Mouse (Mus musculus): ENCODE data around the gene Fanci. TPM values are rescaled to one million over a fixed set of nuclear protein-coding genes. Genes with fewer than 3 reads are reported as not detected.

Fanci gene
- total and polyA plus RNA-seq, 2 experiments from 2014 or later, result 1.4 to 2.1 TPM

- Histone ChIP-seq H3K27ac (ENCODE audit: low read depth, low read length) (no peak overlapping the region), H3K27me3 (ENCODE audit: insufficient read depth, low read length) (no peaks in the 10 kb centered on the region), H3K36me3 (ENCODE audit: insufficient read depth) (no peaks in the 10 kb centered on the region), H3K9me3 (ENCODE audit: low read length) (no peaks in the 10 kb centered on the region), H3K9ac (no peak overlapping the region), H3K4me2 (ENCODE audit: low read depth) (no peak overlapping the region), H3K4me3 (ENCODE audit: low read depth, low read length) (no peak overlapping the region), H3K4me1 (ENCODE audit: insufficient read depth) (peaks cover 6% of the 10 kb centered on the region; the same call in 1 of the 2 replicates)
- DNase-seq (no peak), ATAC-seq (no peak)
- no peak for TF ChIP-seq CTCF (IDR thresholded peaks at IDR 0.05; ENCODE audit: low read depth)
- 83% methylated on average over 5 of the region's 5 CpGs for WGBS
These were observed 78.0 kb downstream of the Fanci start for GRCm38 (mm10) chr7:79469766-79470165.

GRCm38 (mm10) chr7:79470718-79471117 lies 79.0 kb downstream of the Fanci start:
- Histone ChIP-seq H3K4me3 (ENCODE audit: low read depth, low read length) (no peak overlapping the region), H3K9ac (no peak overlapping the region), H3K4me1 (ENCODE audit: insufficient read depth) (no peaks in the 10 kb centered on the region), H3K36me3 (ENCODE audit: insufficient read depth) (no peaks in the 10 kb centered on the region), H3K9me3 (ENCODE audit: low read length) (no peaks in the 10 kb centered on the region), H3K4me2 (ENCODE audit: low read depth) (no peak overlapping the region), H3K27me3 (ENCODE audit: insufficient read depth, low read length) (no peaks in the 10 kb centered on the region), H3K27ac (ENCODE audit: low read depth, low read length) (no peak overlapping the region)
- 69% methylated on average over 3 of the region's 3 CpGs for WGBS
- ATAC-seq (no peak), DNase-seq (no peak)
- no peak for TF ChIP-seq CTCF (IDR thresholded peaks at IDR 0.05; ENCODE audit: low read depth)

GRCm38 (mm10) chr7:79471436-79471835 lies 79.7 kb downstream of the Fanci start:
- Histone ChIP-seq H3K4me2 (ENCODE audit: low read depth) (no peak overlapping the region), H3K4me3 (ENCODE audit: low read depth, low read length) (no peak overlapping the region), H3K9me3 (ENCODE audit: low read length) (no peaks in the 10 kb centered on the region), H3K27me3 (ENCODE audit: insufficient read depth, low read length) (no peaks in the 10 kb centered on the region), H3K4me1 (ENCODE audit: insufficient read depth) (no peaks in the 10 kb centered on the region), H3K9ac (no peak overlapping the region), H3K27ac (ENCODE audit: low read depth, low read length) (no peak overlapping the region), H3K36me3 (ENCODE audit: insufficient read depth) (no peaks in the 10 kb centered on the region)
- ATAC-seq (no peak), DNase-seq (no peak)
- 65% methylated on average over 7 of the region's 7 CpGs for WGBS
- TF ChIP-seq CTCF (IDR thresholded peaks at IDR 0.05; ENCODE audit: low read depth), result peak; percentile 49

- Histone ChIP-seq H3K4me3 (ENCODE audit: low read depth, low read length) (no peak overlapping the region), H3K9ac (no peak overlapping the region), H3K27me3 (ENCODE audit: insufficient read depth, low read length) (no peaks in the 10 kb centered on the region), H3K4me1 (ENCODE audit: insufficient read depth) (no peaks in the 10 kb centered on the region), H3K27ac (ENCODE audit: low read depth, low read length) (no peak overlapping the region), H3K9me3 (ENCODE audit: low read length) (no peaks in the 10 kb centered on the region), H3K36me3 (ENCODE audit: insufficient read depth) (no peaks in the 10 kb centered on the region), H3K4me2 (ENCODE audit: low read depth) (no peak overlapping the region)
- TF ChIP-seq CTCF (IDR thresholded peaks at IDR 0.05; ENCODE audit: low read depth), result peak; percentile 52
- ATAC-seq, result no peak
- WGBS, result 54% methylated on average over 2 of the region's 2 CpGs
- DNase-seq, result no peak
These were observed 81.1 kb downstream of the Fanci start for GRCm38 (mm10) chr7:79472792-79473191.

- no peak for ATAC-seq
- WGBS, result 89% methylated on average over 9 of the region's 9 CpGs
- TF ChIP-seq CTCF (IDR thresholded peaks at IDR 0.05; ENCODE audit: low read depth), result no peak
These were observed 81.9 kb downstream of the Fanci start for GRCm38 (mm10) chr7:79473496-79474194.

GRCm38 (mm10) chr7:79474831-79475399 lies 83.2 kb downstream of the Fanci start:
- H3K4me2 ChIP-seq (ENCODE audit: low read depth), result no peak overlapping the region
- H3K9me3 ChIP-seq (ENCODE audit: low read length), result no peaks in the 10 kb centered on the region
- WGBS, result 86% methylated on average over 5 of the region's 5 CpGs
- TF ChIP-seq CTCF (IDR thresholded peaks at IDR 0.05; ENCODE audit: low read depth), result no peak
- no peak for ATAC-seq
- H3K4me1 ChIP-seq (ENCODE audit: insufficient read depth), result no peaks in the 10 kb centered on the region
- no peak overlapping the region for H3K27ac ChIP-seq (ENCODE audit: low read depth, low read length)
- no peak overlapping the region for H3K4me3 ChIP-seq (ENCODE audit: low read depth, low read length)
- no peaks in the 10 kb centered on the region for H3K27me3 ChIP-seq (ENCODE audit: insufficient read depth, low read length)
- H3K9ac ChIP-seq, result no peak overlapping the region
- DNase-seq, result no peak
- H3K36me3 ChIP-seq (ENCODE audit: insufficient read depth), result no peaks in the 10 kb centered on the region

More at GRCm38 (mm10) chr7:79473496-79474194, 81.9 kb downstream of the Fanci start:
- Histone ChIP-seq H3K4me1 (ENCODE audit: insufficient read depth) (no peaks in the 10 kb centered on the region), H3K36me3 (ENCODE audit: insufficient read depth) (no peaks in the 10 kb centered on the region), H3K4me3 (ENCODE audit: low read depth, low read length) (no peak overlapping the region), H3K9ac (no peak overlapping the region), H3K27me3 (ENCODE audit: insufficient read depth, low read length) (no peaks in the 10 kb centered on the region), H3K9me3 (ENCODE audit: low read length) (no peaks in the 10 kb centered on the region), H3K27ac (ENCODE audit: low read depth, low read length) (no peak overlapping the region), H3K4me2 (ENCODE audit: low read depth) (no peak overlapping the region)
- no peak for DNase-seq

GRCm38 (mm10) chr7:79486528-79486927 lies 94.8 kb downstream of the Fanci start:
- Histone ChIP-seq H3K36me3 (ENCODE audit: insufficient read depth) (no peaks in the 10 kb centered on the region), H3K4me2 (ENCODE audit: low read depth) (no peak overlapping the region), H3K9ac (no peak overlapping the region), H3K4me1 (ENCODE audit: insufficient read depth) (no peaks in the 10 kb centered on the region), H3K9me3 (ENCODE audit: low read length) (no peaks in the 10 kb centered on the region), H3K4me3 (ENCODE audit: low read depth, low read length) (no peak overlapping the region), H3K27me3 (ENCODE audit: insufficient read depth, low read length) (no peaks in the 10 kb centered on the region), H3K27ac (ENCODE audit: low read depth, low read length) (no peak overlapping the region)
- WGBS, result 60% methylated on average over 10 of the region's 10 CpGs
- no peak for TF ChIP-seq CTCF (IDR thresholded peaks at IDR 0.05; ENCODE audit: low read depth)
- DNase-seq (no peak), ATAC-seq (no peak; the same call in 1 of the 2 replicates)
